ENCODE assay signal across 9 mouse cellular contexts in genomic region chr7:19320637-19321036, GRCm38 (mm10). TPM values are rescaled to one million over a fixed set of nuclear protein-coding genes. Genes with fewer than 3 reads are reported as not detected.
DNase-seq lines count a peak whose midpoint lies in the region; ATAC-seq lines count a peak whose summit lies in the region.
"Had no signal": no experiment of that assay in that cellular context is flagged by ENCODE, and none has a peak within 500 bp of the region (broad histone marks: within the 10 kb centered on the region; RNA-seq: fewer than 3 reads in every experiment).

No protein-coding gene starts in this region.

- peak overlapping the region; percentile 52; the same call in 1 of the 2 replicates for H3K4me3 ChIP-seq in kidney, embryonic 15.5 days (replicated peaks)
- no peak overlapping the region for H3K4me3 ChIP-seq in forebrain, embryonic 12.5 days (replicated peaks)
- no peak overlapping the region; the same call in 1 of the 2 replicates for H3K4me3 ChIP-seq in limb, embryonic 11.5 days (ENCODE audit: low read depth, low read length)
- no peak overlapping the region for H3K4me3 ChIP-seq in neural tube, embryonic 12.5 days

- H3K4me2 ChIP-seq in kidney, embryonic 15.5 days, result peak overlapping the region; percentile 86
- H3K4me2 ChIP-seq in forebrain, embryonic 12.5 days, result peak overlapping the region; percentile 80
- H3K4me2 ChIP-seq in limb, embryonic 11.5 days (ENCODE audit: low read depth, severe bottlenecking), result peak overlapping the region; percentile 83; the same call in 1 of the 2 replicates
- peak overlapping the region; percentile 81 for H3K4me2 ChIP-seq in neural tube, embryonic 12.5 days (replicated peaks)

- peaks cover 16% of the 10 kb centered on the region for H3K4me1 ChIP-seq in kidney, embryonic 15.5 days
- peaks cover 20% of the 10 kb centered on the region for H3K4me1 ChIP-seq in forebrain, embryonic 12.5 days
- H3K4me1 ChIP-seq in limb, embryonic 11.5 days (ENCODE audit: control insufficient read depth, insufficient read depth, low read length), result 0 out of 2 replicates have a peak, but pooled peaks cover 7% of the 10 kb centered on the region
- peaks cover 15% of the 10 kb centered on the region for H3K4me1 ChIP-seq in neural tube, embryonic 12.5 days

- peaks cover 52% of the 10 kb centered on the region for H3K27me3 ChIP-seq in kidney, embryonic 15.5 days
- H3K27me3 ChIP-seq in forebrain, embryonic 12.5 days, result peaks cover 29% of the 10 kb centered on the region
- H3K27me3 ChIP-seq in limb, embryonic 11.5 days (ENCODE audit: control insufficient read depth, insufficient read depth, low read length), result peaks cover 9% of the 10 kb centered on the region; the same call in 1 of the 2 replicates
- H3K27me3 ChIP-seq in neural tube, embryonic 12.5 days (replicated peaks), result peaks cover 21% of the 10 kb centered on the region

- H3K27ac ChIP-seq in kidney, embryonic 15.5 days, result no peak overlapping the region
- H3K27ac ChIP-seq in forebrain, embryonic 12.5 days, result 0 out of 2 replicates have a peak overlapping the region, but pooled peaks have one; percentile 14
- no peak overlapping the region for H3K27ac ChIP-seq in limb, embryonic 11.5 days (replicated peaks; ENCODE audit: low read depth, low read length)
- H3K27ac ChIP-seq in neural tube, embryonic 12.5 days, result no peak overlapping the region

- no peaks in the 10 kb centered on the region for H3K36me3 ChIP-seq in kidney, embryonic 15.5 days
- no peaks in the 10 kb centered on the region for H3K36me3 ChIP-seq in forebrain, embryonic 12.5 days (replicated peaks)
- no peaks in the 10 kb centered on the region for H3K36me3 ChIP-seq in limb, embryonic 11.5 days (ENCODE audit: control insufficient read depth, insufficient read depth, low read length)
- no peaks in the 10 kb centered on the region for H3K36me3 ChIP-seq in neural tube, embryonic 12.5 days
- H3K36me3 ChIP-seq: G1E had no signal

- ATAC-seq in kidney, embryonic 15.5 days (replicated peaks; ENCODE audit: low FRiP score), result no peak
- ATAC-seq in forebrain, embryonic 12.5 days (ENCODE audit: low FRiP score), result no peak
- no peak for ATAC-seq in limb, embryonic 11.5 days (ENCODE audit: insufficient number of reproducible peaks, low FRiP score, low TSS enrichment, low read depth)
- no peak for ATAC-seq in neural tube, embryonic 12.5 days (ENCODE audit: low FRiP score, low read depth)
- no peak for ATAC-seq in activated CD4-positive, CD25-positive, alpha-beta regulatory T cell, adult 4 months
- no peak for ATAC-seq in granulocyte monocyte progenitor cell, adult 5-6 weeks (replicated peaks; ENCODE audit: poor library complexity, severe bottlenecking)

- H3K9me3 ChIP-seq in kidney, embryonic 15.5 days (replicated peaks), result no peaks in the 10 kb centered on the region
- H3K9me3 ChIP-seq in forebrain, embryonic 12.5 days, result no peaks in the 10 kb centered on the region
- H3K9me3 ChIP-seq in limb, embryonic 11.5 days (ENCODE audit: control insufficient read depth, low read length), result no peaks in the 10 kb centered on the region
- no peaks in the 10 kb centered on the region for H3K9me3 ChIP-seq in neural tube, embryonic 12.5 days
- H3K9me3 ChIP-seq: G1E had no signal

- 38% methylated on average over 7 of the region's 7 CpGs for WGBS in kidney, embryonic 15.5 days
- 41% methylated on average over 7 of the region's 7 CpGs for WGBS in forebrain, embryonic 12.5 days
- 40% methylated on average over 7 of the region's 7 CpGs for WGBS in limb, embryonic 11.5 days
- 40% methylated on average over 7 of the region's 7 CpGs for WGBS in neural tube, embryonic 12.5 days

- H3K9ac ChIP-seq in kidney, embryonic 15.5 days, result no peak overlapping the region
- H3K9ac ChIP-seq in forebrain, embryonic 12.5 days, result no peak overlapping the region
- H3K9ac ChIP-seq in limb, embryonic 11.5 days (ENCODE audit: low read length), result no peak overlapping the region
- no peak overlapping the region for H3K9ac ChIP-seq in neural tube, embryonic 12.5 days

- no peak for DNase-seq in kidney, adult 11 months
- DNase-seq in limb, embryonic 11.5 days (ENCODE audit: low spot score), result no peak
- DNase-seq in thymus, postnatal 14 days, result no peak

RNA-seq across cellular contexts. Expression of gene Fosb, which starts 10.8 kb away (rescaled TPM):
- polyA plus RNA-seq in kidney, embryonic 15.5 days (2015; fragmentation: Nextera tagmentation; extraction: Ambion mirVana), result 0.09 and 0.26 TPM in 2 replicates
- 0.24 TPM in 1 of 2 replicates, not detected in the other for polyA plus RNA-seq in forebrain, embryonic 12.5 days (2016; fragmentation: Nextera tagmentation; extraction: Ambion mirVana)
- 0.06 TPM in 1 of 2 replicates, not detected in the other for polyA plus RNA-seq in limb, embryonic 11.5 days (2014; fragmentation: Nextera tagmentation; extraction: Ambion mirVana)
- 0.08 TPM in 1 of 2 replicates, not detected in the other for polyA plus RNA-seq in neural tube, embryonic 12.5 days (2016; fragmentation: Nextera tagmentation; extraction: Ambion mirVana)
- 1 to 10 TPM in 1 of 2 experiments, under 1 TPM in 1; 0.79 to 1.1 TPM for polyA plus RNA-seq in activated CD4-positive, CD25-positive, alpha-beta regulatory T cell, adult 4 months (2017; shearing (Covaris generic))
- total RNA-seq in granulocyte monocyte progenitor cell, adult 5-6 weeks (2014; fragmentation: Nextera tagmentation), result 8.1 and 13.7 TPM in 2 replicates
- total RNA-seq in granulocyte monocyte progenitor cell, adult 5-6 weeks (2017), result 19.3 and 24.4 TPM in 2 replicates

RNA-seq across cellular contexts. Expression of gene Ercc1, which starts 23.9 kb away (rescaled TPM):
- polyA plus RNA-seq in kidney, embryonic 15.5 days (2015; fragmentation: Nextera tagmentation; extraction: Ambion mirVana), result 85.7 and 87.2 TPM in 2 replicates
- 89.7 and 100 TPM in 2 replicates for polyA plus RNA-seq in forebrain, embryonic 12.5 days (2016; fragmentation: Nextera tagmentation; extraction: Ambion mirVana)
- polyA plus RNA-seq in limb, embryonic 11.5 days (2014; fragmentation: Nextera tagmentation; extraction: Ambion mirVana), result 104 and 114 TPM in 2 replicates
- polyA plus RNA-seq in neural tube, embryonic 12.5 days (2016; fragmentation: Nextera tagmentation; extraction: Ambion mirVana), result 103 and 104 TPM in 2 replicates
- 10 to 100 TPM; 61.1 to 72.3 TPM for polyA plus RNA-seq in activated CD4-positive, CD25-positive, alpha-beta regulatory T cell, adult 4 months (2017; shearing (Covaris generic))
- 12.4 and 42.8 TPM in 2 replicates for total RNA-seq in granulocyte monocyte progenitor cell, adult 5-6 weeks (2014; fragmentation: Nextera tagmentation)
- 29.4 and 34.9 TPM in 2 replicates for total RNA-seq in granulocyte monocyte progenitor cell, adult 5-6 weeks (2017)

RNA-seq across cellular contexts. Expression of gene Rtn2, which starts 38.2 kb away (rescaled TPM):
- polyA plus RNA-seq in kidney, embryonic 15.5 days (2015; fragmentation: Nextera tagmentation; extraction: Ambion mirVana), result 8.3 and 9.2 TPM in 2 replicates
- polyA plus RNA-seq in forebrain, embryonic 12.5 days (2016; fragmentation: Nextera tagmentation; extraction: Ambion mirVana), result 70.3 and 74.1 TPM in 2 replicates
- polyA plus RNA-seq in limb, embryonic 11.5 days (2014; fragmentation: Nextera tagmentation; extraction: Ambion mirVana), result 9.0 and 10.0 TPM in 2 replicates
- 91.1 and 99.1 TPM in 2 replicates for polyA plus RNA-seq in neural tube, embryonic 12.5 days (2016; fragmentation: Nextera tagmentation; extraction: Ambion mirVana)
- polyA plus RNA-seq in activated CD4-positive, CD25-positive, alpha-beta regulatory T cell, adult 4 months (2017; shearing (Covaris generic)), result not detected
- total RNA-seq in granulocyte monocyte progenitor cell, adult 5-6 weeks (2014; fragmentation: Nextera tagmentation), result not detected in 2 replicates
- not detected in 2 replicates for total RNA-seq in granulocyte monocyte progenitor cell, adult 5-6 weeks (2017)

RNA-seq across cellular contexts. Expression of gene Cd3eap, which starts 38.6 kb away (rescaled TPM):
- 27.0 and 28.3 TPM in 2 replicates for polyA plus RNA-seq in kidney, embryonic 15.5 days (2015; fragmentation: Nextera tagmentation; extraction: Ambion mirVana)
- 24.7 and 24.8 TPM in 2 replicates for polyA plus RNA-seq in forebrain, embryonic 12.5 days (2016; fragmentation: Nextera tagmentation; extraction: Ambion mirVana)
- 21.1 and 24.8 TPM in 2 replicates for polyA plus RNA-seq in limb, embryonic 11.5 days (2014; fragmentation: Nextera tagmentation; extraction: Ambion mirVana)
- 18.2 and 19.8 TPM in 2 replicates for polyA plus RNA-seq in neural tube, embryonic 12.5 days (2016; fragmentation: Nextera tagmentation; extraction: Ambion mirVana)
- polyA plus RNA-seq in activated CD4-positive, CD25-positive, alpha-beta regulatory T cell, adult 4 months (2017; shearing (Covaris generic)), result 10 to 100 TPM; 19.4 to 20.2 TPM
- total RNA-seq in granulocyte monocyte progenitor cell, adult 5-6 weeks (2014; fragmentation: Nextera tagmentation), result 20.3 and 26.1 TPM in 2 replicates
- 23.2 and 39.9 TPM in 2 replicates for total RNA-seq in granulocyte monocyte progenitor cell, adult 5-6 weeks (2017)

RNA-seq across cellular contexts. Expression of gene Ppp1r13l, which starts 38.9 kb away (rescaled TPM):
- 5.5 and 5.8 TPM in 2 replicates for polyA plus RNA-seq in kidney, embryonic 15.5 days (2015; fragmentation: Nextera tagmentation; extraction: Ambion mirVana)
- polyA plus RNA-seq in forebrain, embryonic 12.5 days (2016; fragmentation: Nextera tagmentation; extraction: Ambion mirVana), result 4.8 and 5.3 TPM in 2 replicates
- polyA plus RNA-seq in limb, embryonic 11.5 days (2014; fragmentation: Nextera tagmentation; extraction: Ambion mirVana), result 6.6 and 8.7 TPM in 2 replicates
- 3.1 and 3.2 TPM in 2 replicates for polyA plus RNA-seq in neural tube, embryonic 12.5 days (2016; fragmentation: Nextera tagmentation; extraction: Ambion mirVana)
- polyA plus RNA-seq in activated CD4-positive, CD25-positive, alpha-beta regulatory T cell, adult 4 months (2017; shearing (Covaris generic)), result under 1 TPM in 1 of 2 experiments, not detected in 1; 0.17 TPM
- total RNA-seq in granulocyte monocyte progenitor cell, adult 5-6 weeks (2014; fragmentation: Nextera tagmentation), result 1.8 and 1.9 TPM in 2 replicates
- 0.26 and 0.57 TPM in 2 replicates for total RNA-seq in granulocyte monocyte progenitor cell, adult 5-6 weeks (2017)
